ENCODE assay signal across 26 mouse cellular contexts in the genomic region with DNA sequence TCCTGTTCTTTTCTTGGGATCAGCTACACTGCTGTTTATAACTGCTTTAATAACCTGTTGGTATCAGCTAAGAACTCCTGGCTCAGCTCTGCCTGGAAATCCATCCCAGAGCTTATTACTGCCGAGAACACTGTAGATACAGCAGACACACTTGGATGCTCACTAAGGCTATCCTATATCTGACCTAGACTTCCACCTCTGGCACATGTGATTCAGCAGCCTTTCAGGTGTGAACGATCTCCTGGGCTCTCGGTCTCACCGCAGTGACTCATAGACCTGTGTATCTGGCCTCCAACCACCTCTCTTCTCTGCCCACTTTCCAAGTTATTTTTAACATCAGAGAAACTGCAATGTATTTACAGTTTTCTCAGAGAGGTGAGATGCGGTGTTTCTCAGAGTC. TPM values are rescaled to one million over a fixed set of nuclear protein-coding genes. Genes with fewer than 3 reads are reported as not detected.
DNase-seq lines count a peak whose midpoint lies in the region; ATAC-seq and TF ChIP-seq lines count a peak whose summit lies in the region.
"Had no signal": no experiment of that assay in that cellular context is flagged by ENCODE, and none has a peak within 500 bp of the region (broad histone marks: within the 10 kb centered on the region; RNA-seq: fewer than 3 reads in every experiment).

No protein-coding gene starts in this region.

- WGBS in kidney, embryonic 14.5 days, result 49% methylated on average over 5 of the region's 5 CpGs
- WGBS in kidney, embryonic 16.5 days, result 52% methylated on average over 5 of the region's 5 CpGs

- no peak overlapping the region for H3K27ac ChIP-seq in kidney, embryonic 14.5 days (ENCODE audit: low read depth, low read length)
- H3K27ac ChIP-seq in kidney, embryonic 16.5 days (ENCODE audit: low read length), result no peak overlapping the region
- H3K27ac ChIP-seq in CH12.LX (ENCODE audit: insufficient read depth, low read depth), result no peak overlapping the region
- H3K27ac ChIP-seq: embryonic facial prominence, embryonic 13.5 days; embryonic facial prominence, embryonic 15.5 days; forebrain, embryonic 10.5 days; forebrain, embryonic 12.5 days had no signal

- no peaks in the 10 kb centered on the region for H3K36me3 ChIP-seq in kidney, embryonic 14.5 days (ENCODE audit: control insufficient read depth, insufficient read depth, low read length)
- H3K36me3 ChIP-seq in kidney, embryonic 16.5 days (ENCODE audit: insufficient read depth, low read length), result no peaks in the 10 kb centered on the region
- H3K36me3 ChIP-seq in CH12.LX (replicated peaks in 1 of 2; ENCODE audit: control insufficient read depth in 1 of 2, insufficient read depth in 1 of 2, low read length in 1 of 2), result no peaks in the 10 kb centered on the region
- H3K36me3 ChIP-seq: embryonic facial prominence, embryonic 13.5 days; embryonic facial prominence, embryonic 15.5 days; forebrain, embryonic 10.5 days; forebrain, embryonic 12.5 days had no signal

- no peak for TF ChIP-seq CTCF in CH12.LX (conservative IDR thresholded peaks at IDR 0.05 in 1 of 2, IDR thresholded peaks at IDR 0.05 in 1 of 2; ENCODE audit: low read depth in 2 of 2, low read length in 2 of 2)
- no peak for TF ChIP-seq CTCF in brain, embryonic 14.5 days (IDR thresholded peaks at IDR 0.05; ENCODE audit: borderline replicate concordance, extremely low read depth, insufficient read depth, insufficient read length)

- no peaks in the 10 kb centered on the region for H3K4me1 ChIP-seq in kidney, embryonic 14.5 days (ENCODE audit: control insufficient read depth, insufficient read depth, low read length)
- no peaks in the 10 kb centered on the region for H3K4me1 ChIP-seq in kidney, embryonic 16.5 days (ENCODE audit: insufficient read depth, low read length)
- H3K4me1 ChIP-seq in CH12.LX (ENCODE audit: control insufficient read depth in 1 of 2, insufficient read depth in 2 of 2), result no peaks in the 10 kb centered on the region
- H3K4me1 ChIP-seq: embryonic facial prominence, embryonic 13.5 days; embryonic facial prominence, embryonic 15.5 days; forebrain, embryonic 10.5 days; forebrain, embryonic 12.5 days had no signal

- H3K79me2 ChIP-seq in CH12.LX (replicated peaks; ENCODE audit: control insufficient read depth, extremely low read depth, insufficient read depth, poor library complexity, severe bottlenecking), result no peaks in the 10 kb centered on the region

- TF ChIP-seq POLR2A in CH12.LX (IDR thresholded peaks at IDR 0.05; ENCODE audit: low read depth, low read length), result no peak
- no peak for TF ChIP-seq POLR2A in brain, embryonic 14.5 days (IDR thresholded peaks at IDR 0.05; ENCODE audit: borderline replicate concordance, extremely low read depth, insufficient read depth, insufficient read length, poor library complexity, severe bottlenecking)

- no peaks in the 10 kb centered on the region for H3K9me3 ChIP-seq in kidney, embryonic 14.5 days (ENCODE audit: control insufficient read depth, low read length)
- H3K9me3 ChIP-seq in kidney, embryonic 16.5 days (ENCODE audit: low read length), result no peaks in the 10 kb centered on the region
- no peaks in the 10 kb centered on the region for H3K9me3 ChIP-seq in CH12.LX (replicated peaks; ENCODE audit: low read length)
- H3K9me3 ChIP-seq: embryonic facial prominence, embryonic 13.5 days; embryonic facial prominence, embryonic 15.5 days; forebrain, embryonic 10.5 days; forebrain, embryonic 12.5 days had no signal

- dilution Hi-C loops in CH12.LX (cut with MboI; ENCODE audit: extremely low pct_ligation_motif_present, extremely low pct_unique_long_range_greater_than_20kb, low sequenced_read_pairs), result no loop called here

- in situ Hi-C loops in CH12.LX (cut with MboI; ENCODE audit: low pct_ligation_motif_present, low pct_unique_long_range_greater_than_20kb, low sequenced_read_pairs), result no loop called here

- H3K4me3 ChIP-seq in kidney, embryonic 14.5 days (ENCODE audit: low read length), result no peak overlapping the region
- no peak overlapping the region for H3K4me3 ChIP-seq in kidney, embryonic 16.5 days (ENCODE audit: low read length)
- H3K4me3 ChIP-seq in CH12.LX (replicated peaks in 1 of 3; ENCODE audit: low read depth in 2 of 3, low read length in 2 of 3, poor library complexity in 1 of 3), result no peak overlapping the region
- H3K4me3 ChIP-seq: embryonic facial prominence, embryonic 13.5 days; embryonic facial prominence, embryonic 15.5 days; erythroblast, embryonic 14.5 days; forebrain, embryonic 10.5 days; forebrain, embryonic 12.5 days had no signal

- H3K4me2 ChIP-seq in kidney, embryonic 14.5 days (replicated peaks; ENCODE audit: low read depth, low read length), result no peak overlapping the region
- H3K4me2 ChIP-seq in kidney, embryonic 16.5 days (replicated peaks; ENCODE audit: low read depth, low read length), result no peak overlapping the region
- no peak overlapping the region for H3K4me2 ChIP-seq in CH12.LX (ENCODE audit: insufficient read depth, low read depth, poor library complexity, severe bottlenecking)
- H3K4me2 ChIP-seq: embryonic facial prominence, embryonic 13.5 days; embryonic facial prominence, embryonic 15.5 days; forebrain, embryonic 12.5 days had no signal

- H3K9ac ChIP-seq in kidney, embryonic 14.5 days (ENCODE audit: low read depth, low read length), result no peak overlapping the region
- no peak overlapping the region for H3K9ac ChIP-seq in kidney, embryonic 16.5 days (replicated peaks; ENCODE audit: low read length)
- no peak overlapping the region for H3K9ac ChIP-seq in CH12.LX (ENCODE audit: insufficient read depth, low read depth)
- H3K9ac ChIP-seq: embryonic facial prominence, embryonic 13.5 days; embryonic facial prominence, embryonic 15.5 days; forebrain, embryonic 12.5 days had no signal

- no peak for TF ChIP-seq EP300 in CH12.LX (IDR thresholded peaks at IDR 0.05; ENCODE audit: low read length)

- DNase-seq in kidney, postnatal 14 days, result no peak
- no peak for DNase-seq in kidney, adult 11 months
- peak; percentile 2 for DNase-seq in CH12.LX (ENCODE audit: extremely low read depth)
- DNase-seq in brain, embryonic 14.5 days (ENCODE audit: low read depth), result peak; percentile 2
- no peak for DNase-seq in lung, postnatal 10 days
- DNase-seq: adrenal gland, adult 8-10 months; adrenal gland, postnatal 14 days; adrenal gland, postnatal 36 days; B cell, adult 2 months; cerebellum, adult 11-12 months; cerebellum, adult 2 months; cerebellum, adult 9-10 months; cerebellum, postnatal 10 days; cerebellum, postnatal 25 days; embryo, embryonic 11 days had no signal

- TF ChIP-seq RAD21 in CH12.LX (IDR thresholded peaks at IDR 0.05; ENCODE audit: low read depth, low read length), result no peak

- peak; percentile 66; the same call in 1 of the 2 replicates for ATAC-seq in kidney, embryonic 14.5 days (ENCODE audit: low FRiP score, low TSS enrichment)
- peak; percentile 77 for ATAC-seq in kidney, embryonic 16.5 days (ENCODE audit: low FRiP score, low TSS enrichment)
- ATAC-seq: CD4-positive, CD25-positive, alpha-beta regulatory T cell, adult 4 months; forebrain, embryonic 14.5 days; forebrain, embryonic 16.5 days had no signal

- H3K27me3 ChIP-seq in kidney, embryonic 14.5 days (ENCODE audit: control insufficient read depth, insufficient read depth, low read length), result no peaks in the 10 kb centered on the region
- no peaks in the 10 kb centered on the region for H3K27me3 ChIP-seq in kidney, embryonic 16.5 days (ENCODE audit: insufficient read depth, low read length)
- no peaks in the 10 kb centered on the region for H3K27me3 ChIP-seq in CH12.LX (replicated peaks)
- H3K27me3 ChIP-seq: embryonic facial prominence, embryonic 13.5 days; embryonic facial prominence, embryonic 15.5 days; forebrain, embryonic 12.5 days had no signal

TF ChIP-seq in CH12.LX, 34 proteins besides CTCF, POLR2A, EP300 and RAD21:
- no peak for TF ChIP-seq ZMIZ1 (IDR thresholded peaks at IDR 0.05; ENCODE audit: low read depth, low read length)
- TF ChIP-seq CHD1 (IDR thresholded peaks at IDR 0.05; ENCODE audit: low read depth, low read length), result no peak
- TF ChIP-seq GABPA (IDR thresholded peaks at IDR 0.05; ENCODE audit: insufficient replicate concordance, low read depth, low read length), result no peak
- TF ChIP-seq HCFC1 (IDR thresholded peaks at IDR 0.05; ENCODE audit: low read depth, low read length), result no peak
- TF ChIP-seq ZKSCAN1 (IDR thresholded peaks at IDR 0.05; ENCODE audit: borderline replicate concordance, low read depth, low read length), result no peak
- no peak for TF ChIP-seq USF1 (IDR thresholded peaks at IDR 0.05; ENCODE audit: low read depth, low read length)
- TF ChIP-seq RCOR1 (conservative IDR thresholded peaks at IDR 0.05; ENCODE audit: low read depth, low read length), result no peak
- no peak for TF ChIP-seq PAX5 (IDR thresholded peaks at IDR 0.05; ENCODE audit: low read length)
- TF ChIP-seq ZNF384 (IDR thresholded peaks at IDR 0.05; ENCODE audit: low read depth, low read length), result no peak
- TF ChIP-seq TBP (conservative IDR thresholded peaks at IDR 0.05; ENCODE audit: low read depth, low read length), result no peak

RNA-seq across cellular contexts. Expression of a gene that starts 43.3 kb away (rescaled TPM):
- 1.3 and 3.7 TPM in 2 replicates for polyA plus RNA-seq in kidney, embryonic 14.5 days (2014; fragmentation: Nextera tagmentation; extraction: Ambion mirVana)
- 5.5 TPM in 2 replicates for polyA plus RNA-seq in kidney, embryonic 16.5 days (2015; fragmentation: Nextera tagmentation; extraction: Ambion mirVana)
- total RNA-seq in CH12.LX (2012; rRNA removed), result not detected in 2 replicates
- not detected in 2 replicates for total RNA-seq in CH12.LX (2014; rRNA removed)
- 0.04 TPM in 1 of 2 replicates, not detected in the other for polyA plus RNA-seq in CH12.LX (2012; ENCODE audit: insufficient read length, low read depth)
- 1.7 and 3.5 TPM in 2 replicates for polyA plus RNA-seq in brain, embryonic 14.5 days (2012; rRNA removed)
- total RNA-seq: MEL had no signal
- polyA plus RNA-seq: CD4-positive, CD25-positive, alpha-beta regulatory T cell, adult 4 months; erythroblast, embryonic 14.5 days had no signal

Comparison
In these comparisons a context has a peak if more than half of its experiments do, and no peak if none do; other contexts are left out.
1. DNase-seq: peak in CH12.LX (single experiment) and brain, embryonic 14.5 days (single experiment); none in kidney, postnatal 14 days (single experiment), kidney, adult 11 months (single experiment) and lung, postnatal 10 days (single experiment).